Mouse (Mus musculus): ENCODE results near the gene Pof1b.

Gene Pof1b

DNA sequence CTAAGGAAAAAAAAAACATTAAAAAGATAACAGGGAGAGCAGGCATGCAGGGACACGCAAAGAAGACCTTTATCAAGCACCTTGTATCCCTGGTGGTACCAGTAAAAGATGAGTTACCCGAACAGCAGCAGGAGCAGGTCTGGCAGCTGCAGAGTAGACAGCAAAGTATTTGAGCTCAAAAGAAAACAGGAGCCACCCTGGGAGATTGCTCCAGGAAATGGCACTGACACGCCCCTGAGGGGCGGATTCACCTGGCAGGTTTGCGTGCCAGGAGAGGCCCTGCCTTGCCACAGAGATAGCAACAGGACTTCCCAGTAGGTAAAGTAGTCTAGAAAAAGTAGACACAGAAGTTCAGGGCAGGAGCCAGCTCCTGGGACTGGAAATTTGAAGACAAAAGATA, at the start of gene Pof1b:
Pof1b (minus strand) TSS at position 144 of the 400 bp plus-strand sequence.
- no peak for DNase-seq (ENCODE audit: low read depth, low spot score)

DNA sequence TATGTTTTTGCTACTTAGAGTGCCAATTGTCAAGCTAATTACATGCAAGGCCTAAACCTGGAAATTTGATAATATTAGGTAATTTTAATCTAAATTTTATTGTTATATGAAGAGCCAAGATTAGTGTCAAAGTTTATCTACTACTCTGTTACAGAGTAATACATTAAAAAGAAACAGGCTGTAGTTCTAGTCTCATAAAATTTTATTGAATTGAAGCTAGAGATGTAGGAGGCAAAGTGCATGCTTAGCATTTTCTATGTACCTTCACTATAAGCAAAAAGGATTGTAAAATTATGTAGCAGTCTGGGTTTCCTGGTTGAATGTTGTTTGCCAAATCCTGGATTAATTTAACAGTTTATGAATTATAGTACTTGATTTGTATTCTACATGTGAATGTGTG, 18.1 kb upstream of the Pof1b start:
- DNase-seq (ENCODE audit: low read depth, low spot score): no peak

DNA sequence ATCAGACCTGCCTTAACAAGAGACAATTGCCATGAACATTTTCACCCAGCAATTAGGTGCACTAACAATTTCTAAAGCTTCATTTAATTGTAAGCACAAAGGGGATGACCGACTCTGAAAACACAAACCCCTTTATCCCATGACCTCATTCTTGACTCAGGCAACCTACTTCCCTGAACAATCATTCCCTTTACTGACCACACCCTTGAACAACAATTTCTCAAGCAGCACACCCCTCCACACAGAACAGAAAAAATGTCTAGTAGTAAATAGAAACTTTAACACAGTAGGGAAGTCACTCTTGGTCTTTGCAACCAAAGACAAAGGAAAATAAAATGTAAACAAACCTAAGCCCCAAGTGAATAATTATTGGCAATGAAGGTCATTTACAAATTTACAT, 4.1 kb downstream of the Pof1b start:
- DNase-seq (ENCODE audit: low read depth, low spot score): no peak

DNA sequence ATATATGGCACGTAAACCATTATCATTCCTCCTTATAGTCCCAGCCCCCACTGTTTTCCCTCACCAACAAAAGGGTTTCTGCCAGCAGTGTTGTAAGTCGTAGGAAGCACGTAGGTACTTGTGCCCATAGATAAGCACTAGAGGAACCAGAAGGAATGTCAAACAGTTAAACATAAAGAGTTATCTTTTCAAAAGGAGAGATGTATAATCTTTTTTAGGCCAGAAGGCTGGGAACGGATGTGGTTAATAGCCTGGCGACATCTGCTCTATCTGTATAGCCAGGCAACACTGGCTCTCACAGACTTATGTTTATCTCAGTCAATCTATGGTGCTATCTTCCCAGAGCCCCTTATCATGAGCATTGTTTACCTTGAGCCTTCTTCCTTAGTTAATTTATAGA, 17.8 kb downstream of the Pof1b start:
- no peak for DNase-seq (ENCODE audit: low read depth, low spot score)

DNA sequence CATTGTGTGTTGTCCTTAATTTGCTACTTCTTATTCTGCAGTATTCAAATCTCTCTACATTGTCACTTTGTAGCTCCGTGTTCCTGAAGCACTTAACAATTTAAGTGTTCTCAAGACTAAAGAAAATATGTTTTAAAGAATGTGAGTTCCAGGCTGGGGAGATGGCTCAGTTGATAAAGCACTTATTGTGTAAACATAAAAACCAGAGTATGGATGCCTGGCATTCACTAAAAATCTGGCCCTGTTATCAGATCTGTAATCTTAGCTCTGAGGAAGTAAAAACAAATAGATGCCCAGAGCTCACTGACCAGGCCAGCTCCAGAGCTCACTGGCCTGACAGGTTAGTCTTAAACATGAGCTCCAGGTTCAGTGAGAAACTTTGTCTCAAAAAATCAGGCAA, 22.9 kb downstream of the Pof1b start:
- no peak for DNase-seq (ENCODE audit: low read depth, low spot score)

DNA sequence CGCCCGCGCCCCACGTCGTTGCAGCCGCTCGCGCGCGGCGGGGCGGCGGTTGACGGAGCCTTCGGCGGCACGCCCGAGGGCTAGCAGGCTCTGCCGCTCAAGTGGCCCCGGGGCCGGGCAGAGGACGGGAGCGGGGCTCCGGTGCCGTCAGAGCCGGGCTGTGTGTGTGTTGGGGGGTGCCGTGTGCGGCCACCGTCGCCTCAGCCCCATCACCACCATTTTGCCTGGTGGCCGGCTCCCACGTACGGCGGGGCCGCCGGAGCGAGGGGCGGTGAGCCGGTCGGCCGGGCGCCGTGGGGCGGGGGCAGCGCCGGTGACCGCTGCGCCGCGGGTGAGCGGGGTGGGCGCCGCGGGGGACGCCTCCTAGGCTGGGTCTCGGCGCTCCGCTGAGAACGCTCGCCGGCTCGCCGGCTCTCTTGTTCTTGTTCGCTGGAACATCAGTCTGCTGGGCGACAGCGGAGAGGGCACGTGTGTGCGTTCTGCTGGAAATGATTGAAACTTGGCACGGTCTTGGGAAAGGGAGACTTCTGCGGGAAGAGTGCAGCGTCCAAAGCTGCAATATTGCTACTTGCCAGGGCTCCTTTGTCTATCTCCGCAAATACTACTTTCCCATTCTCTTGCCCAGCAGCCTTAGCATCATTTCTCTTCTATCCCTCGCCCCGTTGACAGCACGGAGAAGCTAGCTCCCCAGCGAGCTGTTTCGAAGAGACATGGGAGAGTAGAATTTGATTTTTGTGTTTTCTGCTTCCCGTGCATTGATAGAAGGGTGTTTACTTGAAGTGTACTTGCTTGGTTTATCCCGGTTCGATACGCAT, 96.9 kb downstream of the Pof1b start:
- no peak for DNase-seq (ENCODE audit: low read depth, low spot score)

DNA sequence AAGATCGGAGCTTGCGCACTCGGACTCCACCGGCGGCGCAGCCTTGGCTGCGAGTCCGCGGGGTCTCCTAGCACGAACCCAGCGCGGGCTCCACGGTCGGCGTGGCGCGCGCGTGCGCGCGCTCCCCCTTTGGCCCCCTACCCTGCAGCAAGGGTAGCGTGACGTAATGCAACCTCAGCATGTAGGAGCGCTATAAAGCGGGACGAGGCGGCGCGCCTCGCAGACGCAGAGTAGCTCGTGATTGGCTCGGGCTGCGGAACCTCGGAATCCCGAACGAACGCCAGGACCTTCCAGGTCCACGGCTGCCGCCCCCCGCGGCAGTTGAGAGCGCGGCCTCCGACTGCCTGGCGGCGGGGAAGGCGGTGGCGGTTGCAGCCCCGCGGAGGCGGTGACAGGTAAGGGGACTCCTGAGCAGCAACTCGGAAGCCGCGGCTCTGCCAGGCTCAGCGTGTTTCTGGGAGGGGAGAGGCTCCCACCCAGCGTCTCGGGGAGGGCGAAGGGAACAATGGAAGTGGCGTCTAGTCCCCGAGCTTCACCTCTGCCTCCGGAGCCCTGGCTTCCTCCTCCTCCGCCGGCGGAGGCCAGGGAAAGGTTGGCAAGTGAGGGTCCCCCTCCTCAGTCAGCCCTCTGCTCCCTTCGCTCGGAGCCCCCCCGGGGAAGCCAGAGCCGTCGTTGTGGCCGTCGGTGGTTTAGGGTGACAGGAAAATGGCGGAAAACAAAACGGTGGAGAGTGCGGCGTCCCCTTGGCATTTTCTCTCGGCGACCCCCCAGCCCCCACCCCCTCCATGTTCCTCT, 97.7 kb downstream of the Pof1b start, which contains the start of gene Zfp711:
Zfp711 (plus strand) TSS at position 16 of the 795 bp plus-strand sequence.
- no peak for DNase-seq (ENCODE audit: low read depth, low spot score)

Data from CD4-positive helper T cell, adult 2 months (primary cell).